Mouse (Mus musculus) natural killer cell, adult 2 months (primary cell): Measurements from ENCODE around the gene Pex5l.

Experiments
- DNase-seq, 2 experiments: peaks; one replicate each; pipeline ENCODE4 v3.0.0; 2022; ENCODE audit warnings: low spot score in 2 of 2

Gene Pex5l

DNA sequence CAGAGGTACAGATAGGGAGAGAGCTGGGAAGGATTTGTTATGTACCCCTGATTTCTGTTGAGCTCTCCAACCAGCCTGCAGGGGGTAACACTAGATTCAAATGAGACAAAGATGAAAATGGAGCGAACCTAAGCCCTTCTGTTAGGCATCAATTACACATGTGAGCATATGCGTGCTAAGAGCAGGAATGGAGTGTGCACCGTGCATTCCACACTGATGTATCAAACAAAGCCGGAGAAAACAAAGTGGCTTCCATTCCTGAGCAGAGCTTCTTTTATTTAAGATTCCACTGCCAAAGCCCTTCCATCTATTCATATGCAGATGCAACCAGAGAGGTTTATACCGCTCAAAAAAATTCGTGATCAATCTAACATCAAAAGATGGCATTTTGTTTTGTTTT lies 79.5 kb downstream of the Pex5l start:
- DNase-seq: no peak

- DNase-seq: no peak
These were observed 81.6 kb downstream of the Pex5l start for GRCm38 (mm10) chr3:33061428-33061827.

DNA sequence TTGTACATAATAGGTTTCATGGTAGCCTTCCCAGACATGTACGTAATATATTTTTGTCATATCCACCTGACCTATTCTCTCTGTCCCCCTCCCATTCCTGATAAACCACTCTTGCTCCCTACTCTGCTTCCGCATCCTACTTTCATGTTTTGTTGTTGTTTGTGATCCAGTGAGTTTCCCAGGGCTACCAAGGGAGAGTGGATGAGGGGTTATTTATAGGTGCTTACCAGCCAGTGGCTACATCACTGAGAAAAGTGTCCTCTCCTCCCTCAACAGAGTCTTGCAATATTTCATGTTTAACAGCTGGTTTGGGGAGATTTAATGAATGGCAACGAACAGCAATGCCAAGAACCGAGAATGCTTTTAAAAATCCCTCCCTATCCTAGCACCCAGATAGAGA lies 82.0 kb downstream of the Pex5l start:
- no peak for DNase-seq

- DNase-seq: no peak
These were observed 82.6 kb downstream of the Pex5l start for GRCm38 (mm10) chr3:33060343-33060937.

- no peak for DNase-seq
These were observed 94.7 kb downstream of the Pex5l start for GRCm38 (mm10) chr3:33048304-33048703.

GRCm38 (mm10) chr3:33044799-33045106 lies 98.3 kb downstream of the Pex5l start:
- no peak for DNase-seq

DNA sequence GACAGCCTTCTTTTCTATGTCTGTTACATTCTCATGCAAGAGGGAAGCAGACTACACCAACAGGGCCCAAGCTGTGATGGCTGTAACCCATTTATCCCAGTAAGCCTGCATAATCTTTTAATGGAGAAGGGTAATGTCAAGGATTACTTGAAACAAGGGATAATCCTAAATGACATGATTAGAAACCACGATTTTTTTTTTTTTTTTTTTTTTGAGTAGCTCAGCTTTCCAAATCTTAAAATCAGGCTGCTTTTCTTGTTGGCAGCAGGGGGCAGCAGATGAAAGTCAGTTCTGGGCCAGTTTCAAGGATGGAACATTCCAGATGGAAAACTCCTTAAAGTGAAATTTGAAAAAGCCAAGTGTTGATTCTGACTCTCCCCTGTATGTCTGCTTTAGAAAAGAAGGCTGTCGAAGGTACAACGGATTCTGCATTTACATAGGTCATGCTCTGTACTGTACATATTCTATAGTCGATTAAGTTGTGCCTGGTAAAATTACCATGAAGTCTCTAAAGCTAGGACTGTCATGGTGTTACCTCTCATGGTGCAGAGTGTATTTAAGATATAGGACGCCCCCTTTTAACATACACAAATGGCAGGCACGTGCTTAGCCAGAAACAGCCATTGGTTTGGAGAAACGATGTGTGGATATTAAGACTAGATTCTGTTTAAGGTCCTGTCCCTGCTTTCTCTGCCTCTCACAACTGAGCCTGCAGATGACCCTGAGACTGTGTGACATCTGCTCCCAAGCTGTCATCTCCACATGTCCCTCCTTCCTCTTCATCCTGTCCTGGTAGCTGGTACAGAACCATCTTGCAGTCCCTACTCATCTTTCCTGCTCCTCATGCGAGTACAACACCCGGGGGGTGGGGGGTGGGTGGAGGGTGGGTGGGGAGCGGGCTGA lies 98.9 kb downstream of the Pex5l start:
- no peak for DNase-seq

- no peak for DNase-seq
These were observed 118.5 kb downstream of the Pex5l start for GRCm38 (mm10) chr3:33024566-33024965.

DNA sequence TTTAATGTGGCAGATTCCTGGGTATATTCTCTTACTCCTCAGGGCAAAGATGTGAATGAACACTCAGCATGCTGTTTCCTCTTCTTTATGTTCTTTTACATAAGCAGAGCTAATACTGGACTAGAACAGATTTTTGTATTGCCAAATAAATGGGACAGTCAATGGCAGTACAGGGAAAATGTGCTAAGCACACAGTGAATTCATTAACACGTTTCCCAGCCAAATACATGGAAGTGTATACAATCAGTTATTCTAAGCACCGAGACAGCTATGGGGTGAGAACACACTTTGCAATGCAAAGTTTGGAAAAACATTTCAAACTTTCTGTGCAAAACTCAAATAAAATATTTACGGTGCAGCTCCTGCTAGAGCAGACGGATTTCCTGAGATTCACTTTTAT lies 139.1 kb downstream of the Pex5l start:
- no peak for DNase-seq

DNA sequence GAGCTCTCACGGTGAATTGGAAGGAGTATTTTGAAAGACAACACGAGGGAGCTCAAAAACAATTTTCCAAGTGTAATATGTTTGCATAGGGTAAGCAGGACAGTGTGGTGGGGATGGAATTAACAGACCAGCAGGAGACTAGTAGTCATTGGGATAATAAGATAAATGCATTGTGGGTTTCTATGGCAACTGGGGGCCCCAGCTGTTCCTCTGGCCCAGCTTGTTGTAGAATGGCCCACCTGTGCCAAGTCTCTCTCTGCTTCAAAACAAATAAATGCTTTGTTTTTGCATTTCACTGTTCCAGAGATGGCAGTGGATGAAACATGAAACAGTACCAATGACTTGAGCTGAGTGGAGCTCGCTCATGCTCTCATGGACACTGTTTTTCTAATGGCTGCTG lies 141.3 kb downstream of the Pex5l start:
- DNase-seq: no peak

DNA sequence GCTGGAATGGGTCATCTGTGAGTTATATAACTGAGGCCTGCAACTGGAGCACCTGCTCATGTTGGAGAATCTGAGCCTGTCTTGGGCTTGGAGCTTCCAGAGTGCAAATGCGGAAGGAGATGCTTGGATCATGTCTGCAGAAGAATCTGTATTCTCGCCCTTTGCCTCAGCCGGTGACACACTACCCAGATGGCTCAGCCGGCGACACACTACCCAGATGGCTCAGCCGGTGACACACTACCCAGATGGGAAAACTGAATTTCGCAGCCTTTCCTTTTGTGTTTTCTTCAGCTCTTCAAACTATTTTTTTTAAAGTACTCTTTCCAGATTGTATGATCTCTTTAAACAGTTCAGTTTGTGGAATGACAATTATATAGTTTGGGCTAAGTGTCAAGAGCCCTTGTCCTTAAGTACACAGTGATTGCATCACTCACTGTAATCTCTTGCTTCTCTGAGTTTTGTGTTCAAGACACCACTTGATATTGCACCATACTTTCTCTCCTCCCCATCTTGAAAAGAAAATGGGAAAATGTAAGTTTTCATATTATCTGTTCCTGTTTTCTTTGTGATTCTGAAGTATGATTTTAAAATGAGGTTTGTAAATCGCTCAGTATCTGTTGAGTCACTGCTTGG lies 142.5 kb downstream of the Pex5l start:
- no peak for DNase-seq

GRCm38 (mm10) chr3:32991713-32992575 lies 151.1 kb downstream of the Pex5l start:
- no peak for DNase-seq

- DNase-seq: no peak
These were observed 155.2 kb downstream of the Pex5l start for GRCm38 (mm10) chr3:32987806-32988205.

DNA sequence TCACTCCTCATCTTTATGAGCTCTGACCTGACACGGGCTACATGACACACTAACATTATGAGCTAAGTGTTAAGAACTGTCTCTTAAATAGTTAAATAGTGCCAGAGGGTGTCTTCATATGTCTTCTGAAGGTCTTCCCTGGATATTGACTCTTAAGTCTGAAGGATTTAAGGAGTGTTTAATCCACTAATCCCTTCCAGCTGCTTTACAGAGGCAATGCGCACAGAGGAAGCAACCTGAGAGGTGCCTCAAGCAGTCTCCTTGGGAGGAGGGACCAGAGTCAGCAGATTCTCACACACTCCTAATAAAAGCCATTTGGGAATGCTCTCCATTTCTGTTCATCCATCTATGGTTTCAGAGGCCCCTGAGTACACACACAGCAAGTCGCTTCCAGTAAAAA lies 157.9 kb downstream of the Pex5l start:
- DNase-seq: no peak

GRCm38 (mm10) chr3:32979981-32980380 lies 163.1 kb downstream of the Pex5l start:
- no peak for DNase-seq

DNA sequence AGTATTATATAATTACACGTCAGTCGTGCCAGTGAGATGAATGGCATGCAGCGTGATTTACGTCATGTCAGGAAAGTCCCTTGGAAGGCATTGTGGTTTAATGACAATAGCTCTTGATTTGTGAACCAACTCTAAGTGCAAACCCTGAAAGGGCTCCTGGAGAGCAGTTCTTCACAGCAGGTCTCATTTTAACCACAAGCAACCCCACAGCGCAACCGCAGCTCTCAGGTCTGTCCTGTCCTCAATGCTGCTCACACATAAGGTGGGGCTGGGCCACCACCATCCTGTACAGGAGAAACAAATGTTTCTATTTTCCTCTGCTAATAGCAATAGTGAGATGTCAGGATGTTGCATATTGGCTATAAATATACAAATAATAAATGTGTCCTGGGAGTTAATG lies 163.8 kb downstream of the Pex5l start:
- DNase-seq: no peak

- DNase-seq: no peak
These were observed 172.8 kb downstream of the Pex5l start for GRCm38 (mm10) chr3:32970257-32970656.

GRCm38 (mm10) chr3:32968671-32969425 lies 174.2 kb downstream of the Pex5l start:
- DNase-seq: no peak

- no peak for DNase-seq
These were observed 177.5 kb downstream of the Pex5l start for GRCm38 (mm10) chr3:32965528-32965927.

DNA sequence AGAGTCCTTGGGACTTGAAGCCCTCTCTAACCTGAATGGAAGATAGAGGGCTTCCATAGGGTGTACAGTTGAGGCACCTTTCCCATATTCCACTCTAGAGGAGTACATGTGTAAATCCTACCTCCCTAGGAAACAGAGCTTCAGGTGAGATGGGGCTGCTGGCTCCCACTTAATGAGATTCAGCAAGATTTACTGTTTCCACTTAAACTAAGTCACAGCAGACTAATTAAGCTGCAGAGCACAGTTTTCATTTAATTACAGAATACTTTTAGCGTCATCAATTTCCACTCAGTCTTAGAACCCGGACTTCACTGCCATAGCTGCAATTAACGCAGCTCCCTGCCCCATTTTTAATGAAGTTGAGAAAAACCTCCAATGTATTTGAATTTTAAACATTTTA lies 181.6 kb downstream of the Pex5l start:
- DNase-seq: no peak

- no peak for DNase-seq
These were observed 191.7 kb downstream of the Pex5l start for GRCm38 (mm10) chr3:32951382-32951781.
